Mouse (Mus musculus) liver, adult 2 months (tissue): ENCODE results near the gene 1520401A03Rik.

ENCODE experiments used
- CTCF ChIP-seq: fragments of 200-500 bp; IDR thresholded peaks from 2 replicates; pipeline ENCODE4 v1.5.1; 2011; ENCODE audit warnings: low read depth, low read length, control low read depth
- POLR2A ChIP-seq: fragments of 200-500 bp; IDR thresholded peaks from 2 replicates; pipeline ENCODE4 v1.6.1; 2011; ENCODE audit warnings: low read length, control low read depth; ENCODE audit not compliant: insufficient read depth; ENCODE audit errors: extremely low read depth

- TF ChIP-seq CTCF (no peak), POLR2A (no peak)
These were observed 27.0 kb upstream of the 1520401A03Rik start for GRCm38 (mm10) chr17:23749400-23750191.
